Mouse (Mus musculus): Measurements from ENCODE around the gene Fam102b. TPM values are rescaled to one million over a fixed set of nuclear protein-coding genes. Genes with fewer than 3 reads are reported as not detected.

Fam102b gene
- polyA plus RNA-seq, 2 experiments from 2014 or later, result 3.0 to 3.6 TPM

GRCm38 (mm10) chr3:109010489-109011260 is 16.7 kb downstream of the Fam102b start:
- no peak for ATAC-seq

- no peak for ATAC-seq
Measured at GRCm38 (mm10) chr3:109008180-109008579, 19.2 kb downstream of the Fam102b start.

- ATAC-seq, result no peak
Measured at GRCm38 (mm10) chr3:109005777-109006176, 21.6 kb downstream of the Fam102b start.

- ATAC-seq, result no peak
Measured at GRCm38 (mm10) chr3:108999173-108999572, 28.2 kb downstream of the Fam102b start.

GRCm38 (mm10) chr3:108997762-108998161 is 29.6 kb downstream of the Fam102b start:
- ATAC-seq, result no peak

GRCm38 (mm10) chr3:108997284-108997683 is 30.1 kb downstream of the Fam102b start:
- ATAC-seq, result no peak

- ATAC-seq, result no peak
Measured at GRCm38 (mm10) chr3:108995379-108995778, 32.0 kb downstream of the Fam102b start.

- ATAC-seq, result no peak
Measured at GRCm38 (mm10) chr3:108994477-108994876, 32.9 kb downstream of the Fam102b start.

- ATAC-seq, result no peak
Measured at GRCm38 (mm10) chr3:108989971-108990548, 37.3 kb downstream of the Fam102b start.

GRCm38 (mm10) chr3:108987009-108987659 is 40.3 kb downstream of the Fam102b start:
- ATAC-seq, result no peak

GRCm38 (mm10) chr3:108986534-108986933 is 40.9 kb downstream of the Fam102b start:
- ATAC-seq, result no peak

GRCm38 (mm10) chr3:108983989-108984388 is 43.4 kb downstream of the Fam102b start:
- ATAC-seq, result no peak

GRCm38 (mm10) chr3:108981946-108982345 is 45.5 kb downstream of the Fam102b start:
- no peak for ATAC-seq

- no peak for ATAC-seq
Measured at GRCm38 (mm10) chr3:108977340-108978030, 49.9 kb downstream of the Fam102b start.

GRCm38 (mm10) chr3:108974920-108975485 is 52.4 kb downstream of the Fam102b start:
- no peak for ATAC-seq

- ATAC-seq, result no peak
Measured at GRCm38 (mm10) chr3:108973980-108974660, 53.3 kb downstream of the Fam102b start.

GRCm38 (mm10) chr3:108966051-108966450 is 61.4 kb downstream of the Fam102b start:
- no peak for ATAC-seq

GRCm38 (mm10) chr3:108964361-108965044 is 62.9 kb downstream of the Fam102b start:
- ATAC-seq, result no peak

GRCm38 (mm10) chr3:108963776-108964175 is 63.6 kb downstream of the Fam102b start:
- no peak for ATAC-seq

- ATAC-seq, result no peak
Measured at GRCm38 (mm10) chr3:108963278-108963677, 64.1 kb downstream of the Fam102b start.

GRCm38 (mm10) chr3:108961655-108962054 is 65.8 kb downstream of the Fam102b start:
- ATAC-seq, result peak; percentile 41

- no peak for ATAC-seq
Measured at GRCm38 (mm10) chr3:108961226-108961625, 66.2 kb downstream of the Fam102b start.
